Mouse (Mus musculus): ENCODE measurements around the gene Rps19. TPM values are rescaled to one million over a fixed set of nuclear protein-coding genes. Genes with fewer than 3 reads are reported as not detected.

Gene Rps19
- polyA plus RNA-seq, 1 experiment from 2014 or later, result 1,428 TPM

GRCm38 (mm10) chr7:24904070-24904483, 19.9 kb downstream of the Rps19 start:
- peak overlapping the region; percentile 79 for H3K27ac ChIP-seq (replicated peaks; ENCODE audit: low read depth, low read length)
- no peaks in the 10 kb centered on the region for H3K27me3 ChIP-seq (ENCODE audit: control insufficient read depth, insufficient read depth, low read length)
- WGBS, result under 1% methylated on average over 30 of the region's 30 CpGs
- H3K9ac ChIP-seq (replicated peaks; ENCODE audit: low read length), result peak overlapping the region; percentile 73
- no peaks in the 10 kb centered on the region for H3K9me3 ChIP-seq (ENCODE audit: control insufficient read depth, low read length)
- ATAC-seq (ENCODE audit: low FRiP score, low TSS enrichment) (peak; percentile 96), DNase-seq (peak; percentile 98)
- H3K4me1 ChIP-seq (ENCODE audit: control insufficient read depth, insufficient read depth, low read length), result peaks cover 14% of the 10 kb centered on the region
- peak overlapping the region; percentile 60 for H3K4me3 ChIP-seq (replicated peaks; ENCODE audit: low read depth, low read length)
- peak overlapping the region; percentile 83 for H3K4me2 ChIP-seq (ENCODE audit: low read length)
- peaks cover 15% of the 10 kb centered on the region for H3K36me3 ChIP-seq (ENCODE audit: control insufficient read depth, insufficient read depth, low read length)

- Histone ChIP-seq H3K27ac (replicated peaks; ENCODE audit: low read depth, low read length) (peak overlapping the region; percentile 79; the same call in 1 of the 2 replicates), H3K9ac (replicated peaks; ENCODE audit: low read length) (peak overlapping the region; percentile 73), H3K27me3 (ENCODE audit: control insufficient read depth, insufficient read depth, low read length) (no peaks in the 10 kb centered on the region), H3K36me3 (ENCODE audit: control insufficient read depth, insufficient read depth, low read length) (peaks cover 18% of the 10 kb centered on the region), H3K9me3 (ENCODE audit: control insufficient read depth, low read length) (no peaks in the 10 kb centered on the region), H3K4me1 (ENCODE audit: control insufficient read depth, insufficient read depth, low read length) (peaks cover 14% of the 10 kb centered on the region), H3K4me3 (replicated peaks; ENCODE audit: low read depth, low read length) (peak overlapping the region; percentile 60), H3K4me2 (ENCODE audit: low read length) (peak overlapping the region; percentile 83)
- peak; percentile 83 for DNase-seq
- 22% methylated on average over 3 of the region's 3 CpGs for WGBS
- 0 out of 2 replicates have a peak, but pooled peaks have one; percentile 24 for ATAC-seq (ENCODE audit: low FRiP score, low TSS enrichment)
These were observed 20.8 kb downstream of the Rps19 start for GRCm38 (mm10) chr7:24904936-24905335.

- 49% methylated on average over 6 of the region's 6 CpGs for WGBS
- no peak for DNase-seq
These were observed 22.4 kb downstream of the Rps19 start for GRCm38 (mm10) chr7:24906551-24906950.

GRCm38 (mm10) chr7:24907211-24907748, 23.1 kb downstream of the Rps19 start:
- H3K9ac ChIP-seq (replicated peaks; ENCODE audit: low read length), result no peak overlapping the region; the same call in 1 of the 2 replicates
- H3K4me1 ChIP-seq (ENCODE audit: control insufficient read depth, insufficient read depth, low read length), result peaks cover 14% of the 10 kb centered on the region
- H3K27me3 ChIP-seq (ENCODE audit: control insufficient read depth, insufficient read depth, low read length), result no peaks in the 10 kb centered on the region
- WGBS, result 38% methylated on average over 13 of the region's 13 CpGs
- DNase-seq (no peak), ATAC-seq (ENCODE audit: low FRiP score, low TSS enrichment) (no peak)
- no peaks in the 10 kb centered on the region for H3K9me3 ChIP-seq (ENCODE audit: control insufficient read depth, low read length)
- H3K4me2 ChIP-seq (ENCODE audit: low read length), result no peak overlapping the region
- peaks cover 33% of the 10 kb centered on the region for H3K36me3 ChIP-seq (ENCODE audit: control insufficient read depth, insufficient read depth, low read length)
- no peak overlapping the region for H3K27ac ChIP-seq (replicated peaks; ENCODE audit: low read depth, low read length)
- H3K4me3 ChIP-seq (replicated peaks; ENCODE audit: low read depth, low read length), result no peak overlapping the region

More at GRCm38 (mm10) chr7:24906551-24906950, 22.4 kb downstream of the Rps19 start:
- Histone ChIP-seq H3K27me3 (ENCODE audit: control insufficient read depth, insufficient read depth, low read length) (no peaks in the 10 kb centered on the region), H3K4me1 (ENCODE audit: control insufficient read depth, insufficient read depth, low read length) (peaks cover 14% of the 10 kb centered on the region), H3K9me3 (ENCODE audit: control insufficient read depth, low read length) (no peaks in the 10 kb centered on the region), H3K9ac (replicated peaks; ENCODE audit: low read length) (no peak overlapping the region), H3K27ac (replicated peaks; ENCODE audit: low read depth, low read length) (no peak overlapping the region), H3K36me3 (ENCODE audit: control insufficient read depth, insufficient read depth, low read length) (peaks cover 25% of the 10 kb centered on the region), H3K4me3 (replicated peaks; ENCODE audit: low read depth, low read length) (no peak overlapping the region), H3K4me2 (ENCODE audit: low read length) (no peak overlapping the region)
- no peak for ATAC-seq (ENCODE audit: low FRiP score, low TSS enrichment)

- ATAC-seq (ENCODE audit: low FRiP score, low TSS enrichment), result no peak
- Histone ChIP-seq H3K9me3 (ENCODE audit: control insufficient read depth, low read length) (no peaks in the 10 kb centered on the region), H3K4me1 (ENCODE audit: control insufficient read depth, insufficient read depth, low read length) (no peaks in the 10 kb centered on the region), H3K36me3 (ENCODE audit: control insufficient read depth, insufficient read depth, low read length) (peaks cover 54% of the 10 kb centered on the region), H3K4me3 (replicated peaks; ENCODE audit: low read depth, low read length) (no peak overlapping the region), H3K4me2 (ENCODE audit: low read length) (no peak overlapping the region), H3K27ac (replicated peaks; ENCODE audit: low read depth, low read length) (no peak overlapping the region), H3K9ac (replicated peaks; ENCODE audit: low read length) (no peak overlapping the region), H3K27me3 (ENCODE audit: control insufficient read depth, insufficient read depth, low read length) (no peaks in the 10 kb centered on the region)
- DNase-seq, result no peak
- 92% methylated on average over 14 of the region's 14 CpGs for WGBS
These were observed 28.3 kb downstream of the Rps19 start for GRCm38 (mm10) chr7:24912480-24912879.

- ATAC-seq (ENCODE audit: low FRiP score, low TSS enrichment) (peak; percentile 24; the same call in 1 of the 2 replicates), DNase-seq (no peak)
- no peaks in the 10 kb centered on the region for H3K27me3 ChIP-seq (ENCODE audit: control insufficient read depth, insufficient read depth, low read length)
- H3K4me1 ChIP-seq (ENCODE audit: control insufficient read depth, insufficient read depth, low read length), result no peaks in the 10 kb centered on the region
- H3K4me3 ChIP-seq (replicated peaks; ENCODE audit: low read depth, low read length), result no peak overlapping the region
- 91% methylated on average over 20 of the region's 20 CpGs for WGBS
- H3K27ac ChIP-seq (replicated peaks; ENCODE audit: low read depth, low read length), result no peak overlapping the region
- no peak overlapping the region for H3K4me2 ChIP-seq (ENCODE audit: low read length)
- H3K36me3 ChIP-seq (ENCODE audit: control insufficient read depth, insufficient read depth, low read length), result peaks cover 68% of the 10 kb centered on the region
- H3K9me3 ChIP-seq (ENCODE audit: control insufficient read depth, low read length), result no peaks in the 10 kb centered on the region
- no peak overlapping the region for H3K9ac ChIP-seq (replicated peaks; ENCODE audit: low read length)
These were observed 34.7 kb downstream of the Rps19 start for GRCm38 (mm10) chr7:24918763-24919323.

GRCm38 (mm10) chr7:24919728-24920127, 35.6 kb downstream of the Rps19 start:
- Histone ChIP-seq H3K27me3 (ENCODE audit: control insufficient read depth, insufficient read depth, low read length) (no peaks in the 10 kb centered on the region), H3K9ac (replicated peaks; ENCODE audit: low read length) (no peak overlapping the region), H3K9me3 (ENCODE audit: control insufficient read depth, low read length) (no peaks in the 10 kb centered on the region), H3K27ac (replicated peaks; ENCODE audit: low read depth, low read length) (no peak overlapping the region), H3K4me3 (replicated peaks; ENCODE audit: low read depth, low read length) (no peak overlapping the region), H3K36me3 (ENCODE audit: control insufficient read depth, insufficient read depth, low read length) (peaks cover 76% of the 10 kb centered on the region), H3K4me1 (ENCODE audit: control insufficient read depth, insufficient read depth, low read length) (no peaks in the 10 kb centered on the region), H3K4me2 (ENCODE audit: low read length) (no peak overlapping the region)
- 90% methylated on average over 9 of the region's 9 CpGs for WGBS
- no peak for DNase-seq
- ATAC-seq (ENCODE audit: low FRiP score, low TSS enrichment), result no peak

GRCm38 (mm10) chr7:24930475-24930874, 46.3 kb downstream of the Rps19 start:
- Histone ChIP-seq H3K36me3 (ENCODE audit: control insufficient read depth, insufficient read depth, low read length) (peaks cover 19% of the 10 kb centered on the region), H3K4me3 (replicated peaks; ENCODE audit: low read depth, low read length) (0 out of 2 replicates have a peak overlapping the region, but pooled peaks have one; percentile 7), H3K4me2 (ENCODE audit: low read length) (peak overlapping the region; percentile 22; the same call in 1 of the 2 replicates), H3K27ac (replicated peaks; ENCODE audit: low read depth, low read length) (no peak overlapping the region), H3K4me1 (ENCODE audit: control insufficient read depth, insufficient read depth, low read length) (peaks cover 18% of the 10 kb centered on the region), H3K9me3 (ENCODE audit: control insufficient read depth, low read length) (no peaks in the 10 kb centered on the region), H3K27me3 (ENCODE audit: control insufficient read depth, insufficient read depth, low read length) (peaks cover 48% of the 10 kb centered on the region), H3K9ac (replicated peaks; ENCODE audit: low read length) (0 out of 2 replicates have a peak overlapping the region, but pooled peaks have one; percentile 14)
- WGBS, result 41% methylated on average over 6 of the region's 6 CpGs
- ATAC-seq (ENCODE audit: low FRiP score, low TSS enrichment) (no peak), DNase-seq (no peak)

GRCm38 (mm10) chr7:24931651-24932050, 47.5 kb downstream of the Rps19 start:
- H3K4me1 ChIP-seq (ENCODE audit: control insufficient read depth, insufficient read depth, low read length), result peaks cover 19% of the 10 kb centered on the region

More at GRCm38 (mm10) chr7:24931651-24932050, 47.5 kb downstream of the Rps19 start:
- H3K4me3 ChIP-seq (replicated peaks; ENCODE audit: low read depth, low read length), result peak overlapping the region; percentile 9; the same call in 1 of the 2 replicates
- H3K4me2 ChIP-seq (ENCODE audit: low read length), result peak overlapping the region; percentile 28
- ATAC-seq (ENCODE audit: low FRiP score, low TSS enrichment), result no peak
- H3K36me3 ChIP-seq (ENCODE audit: control insufficient read depth, insufficient read depth, low read length), result peaks cover 9% of the 10 kb centered on the region
- no peak overlapping the region for H3K27ac ChIP-seq (replicated peaks; ENCODE audit: low read depth, low read length)
- H3K9ac ChIP-seq (replicated peaks; ENCODE audit: low read length), result no peak overlapping the region
- DNase-seq, result no peak
- H3K27me3 ChIP-seq (ENCODE audit: control insufficient read depth, insufficient read depth, low read length), result peaks cover 48% of the 10 kb centered on the region
- H3K9me3 ChIP-seq (ENCODE audit: control insufficient read depth, low read length), result no peaks in the 10 kb centered on the region
- 0% methylated on average over 15 of the region's 15 CpGs for WGBS

All from midbrain, embryonic 14.5 days (tissue).